Mouse (Mus musculus) stomach, postnatal 0 days (tissue): ENCODE data around the gene Trim2.

ENCODE experiments used
- CTCF ChIP-seq: IDR thresholded peaks from 2 replicates; pipeline ENCODE4 v1.5.1; 2016; ENCODE audit warnings: antibody characterized with exemption, low read depth, mild to moderate bottlenecking, moderate library complexity
- EP300 ChIP-seq: optimal IDR thresholded peaks from 2 replicates; pipeline ENCODE3; 2016; ENCODE audit warnings: antibody characterized with exemption

DNA sequence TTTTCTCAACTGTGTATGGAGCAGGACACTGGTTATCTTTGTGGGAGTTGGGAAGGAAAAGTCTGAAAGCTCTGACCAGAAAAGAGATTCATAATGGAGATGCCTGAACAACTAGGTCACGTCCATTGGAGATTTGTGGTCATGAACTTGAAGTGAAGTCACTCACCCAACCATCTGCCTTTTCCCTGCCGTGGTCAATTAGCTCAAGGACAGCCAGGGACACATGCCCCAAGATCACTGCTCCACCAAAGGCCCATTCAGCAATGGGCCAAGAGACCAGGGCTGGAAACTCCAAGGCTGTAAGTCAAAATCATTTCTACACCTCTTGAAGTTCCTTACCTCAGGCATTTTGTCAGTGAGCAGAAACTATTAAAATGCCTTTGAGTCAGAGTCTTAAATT is 23.5 kb upstream of the Trim2 start:
- TF ChIP-seq CTCF (no peak), EP300 (no peak)
